Mouse (Mus musculus) neural tube, embryonic 11.5 days (tissue): ENCODE data around the gene Slc35e2. TPM values are rescaled to one million over a fixed set of nuclear protein-coding genes. Genes with fewer than 3 reads are reported as not detected.
A peak's percentile ranks its signal among the peaks of the same experiment; 100 is the strongest.
"Not testable (repeated sequence)": the region's sequence is repeated elsewhere in the genome, so short reads cannot be mapped to it uniquely, and the experiment has no call there.

Experiments used
- ATAC-seq: fragments of 200-750 bp; cut with Nextera tagmentation; 2 replicates; pipeline ENCODE4 v1.8.0; 2017; ENCODE audit warnings: moderate number of reproducible peaks, mild to moderate bottlenecking, moderate TSS enrichment, moderate library complexity; ENCODE audit not compliant: insufficient read depth, low FRiP score, low TSS enrichment
- DNase-seq: peaks from one replicate; pipeline ENCODE4 v3.0.0-alpha.2; 2015; ENCODE audit warnings: low spot score
- H3K27ac ChIP-seq: fragments of 300-500 bp; sonication (generic); 2 replicates; pipeline ENCODE4 v1.5.1; 2014; ENCODE audit warnings: low read depth, mild to moderate bottlenecking, low read length
- H3K27me3 ChIP-seq: fragments of 300-500 bp; sonication (generic); 2 replicates; pipeline ENCODE4 v1.6.1; 2014; ENCODE audit warnings: mild to moderate bottlenecking, low read length, mixed read lengths; ENCODE audit not compliant: control insufficient read depth, insufficient read depth
- H3K36me3 ChIP-seq: fragments of 300-500 bp; sonication (generic); 2 replicates; pipeline ENCODE4 v1.6.1; 2014; ENCODE audit warnings: mild to moderate bottlenecking, low read length, moderate library complexity, mixed read lengths; ENCODE audit not compliant: control insufficient read depth, insufficient read depth
- H3K4me1 ChIP-seq: fragments of 300-500 bp; sonication (generic); 2 replicates; pipeline ENCODE4 v1.6.1; 2014; ENCODE audit warnings: low read length, mixed read lengths; ENCODE audit not compliant: control insufficient read depth, insufficient read depth
- H3K4me2 ChIP-seq: fragments of 300-500 bp; sonication (generic); 2 replicates; pipeline ENCODE4 v1.6.1; 2014; ENCODE audit warnings: low read depth, mild to moderate bottlenecking, moderate library complexity
- H3K4me3 ChIP-seq: fragments of 300-500 bp; sonication (generic); 2 replicates; pipeline ENCODE4 v1.5.1; 2014; ENCODE audit warnings: low read depth, low read length
- H3K9ac ChIP-seq: fragments of 300-500 bp; sonication (generic); 2 replicates; pipeline ENCODE4 v1.6.1; 2014; ENCODE audit warnings: mild to moderate bottlenecking, low read length
- H3K9me3 ChIP-seq: fragments of 300-500 bp; sonication (generic); 2 replicates; pipeline ENCODE4 v1.6.1; 2016; ENCODE audit warnings: low read length; ENCODE audit not compliant: control insufficient read depth
- WGBS: fragments of 180-500 bp; shearing (Covaris S2); extraction: QIAGEN DNeasy Blood & Tissue Kit; methylation state at CpG from one replicate; pipeline ENCODE4 v1.1.7; 2014; 5-methylcytosine and 5-hydroxymethylcytosine counted together
- polyA plus RNA-seq: library from polyadenylated mRNA; unstranded; fragments of >200 nt; fragmentation: Nextera tagmentation; extraction: Ambion mirVana; gene quantifications from 2 replicates; pipeline ENCODE4 v1.2.1, GENCODE M21; 2014

The Slc35e2 gene
- polyA plus RNA-seq, 1 experiment from 2014 or later = 18.7 TPM

GRCm38 (mm10) chr4:155669598-155670075, 68.4 kb downstream of the Slc35e2 start:
- WGBS = 0% methylated on average over 8 of the region's 8 CpGs

GRCm38 (mm10) chr4:155670236-155670635, 69.0 kb downstream of the Slc35e2 start:
- not testable (repeated sequence) for H3K9ac ChIP-seq, H3K9me3 ChIP-seq, H3K27ac ChIP-seq, DNase-seq, H3K27me3 ChIP-seq, ATAC-seq, H3K4me3 ChIP-seq, H3K4me2 ChIP-seq, H3K4me1 ChIP-seq, H3K36me3 ChIP-seq
- 58% methylated on average over 4 of the region's 4 CpGs for WGBS

More at GRCm38 (mm10) chr4:155669598-155670075, 68.4 kb downstream of the Slc35e2 start:
- no peak overlapping the region for H3K27ac ChIP-seq
- peaks cover 6% of the 10 kb centered on the region for H3K4me1 ChIP-seq
- no peaks in the 10 kb centered on the region for H3K9me3 ChIP-seq
- peak overlapping the region; percentile 90 for H3K4me2 ChIP-seq
- no peak for DNase-seq
- H3K4me3 ChIP-seq = peak overlapping the region; percentile 54
- no peak overlapping the region for H3K9ac ChIP-seq
- H3K27me3 ChIP-seq = no peaks in the 10 kb centered on the region
- ATAC-seq = peak; percentile 40
- no peaks in the 10 kb centered on the region for H3K36me3 ChIP-seq

GRCm38 (mm10) chr4:155672082-155672481, 70.9 kb downstream of the Slc35e2 start:
- Histone ChIP-seq H3K9me3 (no peaks in the 10 kb centered on the region), H3K27ac (no peak overlapping the region), H3K27me3 (no peaks in the 10 kb centered on the region), H3K4me1 (peaks cover 6% of the 10 kb centered on the region), H3K4me3 (no peak overlapping the region), H3K4me2 (no peak overlapping the region), H3K36me3 (no peaks in the 10 kb centered on the region), H3K9ac (no peak overlapping the region)
- ATAC-seq (no peak), DNase-seq (no peak)
- 72% methylated on average over 2 of the region's 2 CpGs for WGBS

Other genes starting within 250 kb of the Slc35e2 start
- 17.8 and 22.7 TPM in 2 replicates for gene Prkcz, start 240.1 kb upstream of the Slc35e2 start, polyA plus RNA-seq
- gene Gabrd, start 203.3 kb upstream of the Slc35e2 start, polyA plus RNA-seq = not detected in 2 replicates
- 5.4 and 5.6 TPM in 2 replicates for gene Cfap74, start 192.2 kb upstream of the Slc35e2 start, polyA plus RNA-seq
- not detected in 2 replicates for gene Tmem52, start 132.3 kb upstream of the Slc35e2 start, polyA plus RNA-seq
- 778 and 796 TPM in 2 replicates for gene Gnb1, start 110.1 kb upstream of the Slc35e2 start, polyA plus RNA-seq
- gene Nadk, start 39.0 kb upstream of the Slc35e2 start, polyA plus RNA-seq = 107 and 110 TPM in 2 replicates
- 70.5 and 74.7 TPM in 2 replicates for gene Cdk11b, start 23.4 kb downstream of the Slc35e2 start, polyA plus RNA-seq
- not detected in 2 replicates for gene Gm10563, start 44.0 kb downstream of the Slc35e2 start, polyA plus RNA-seq
- gene Mmp23, start 52.0 kb downstream of the Slc35e2 start, polyA plus RNA-seq = 3.2 and 4.0 TPM in 2 replicates
- gene Mib2, start 67.8 kb downstream of the Slc35e2 start, polyA plus RNA-seq = 13.3 and 14.5 TPM in 2 replicates
- gene Fndc10, start 92.9 kb downstream of the Slc35e2 start, polyA plus RNA-seq = 2.2 and 2.7 TPM in 2 replicates
- 154 and 158 TPM in 2 replicates for gene Ssu72, start 103.4 kb downstream of the Slc35e2 start, polyA plus RNA-seq
- 0.64 and 1.3 TPM in 2 replicates for gene Tmem240, start 133.4 kb downstream of the Slc35e2 start, polyA plus RNA-seq
- gene Atad3a, start 159.7 kb downstream of the Slc35e2 start, polyA plus RNA-seq = 92.4 and 101 TPM in 2 replicates
- gene Vwa1, start 173.3 kb downstream of the Slc35e2 start, polyA plus RNA-seq = 11.7 and 13.1 TPM in 2 replicates
- 0.33 and 0.49 TPM in 2 replicates for gene Tmem88b, start 184.5 kb downstream of the Slc35e2 start, polyA plus RNA-seq
- not detected in 2 replicates for gene Ankrd65, start 189.0 kb downstream of the Slc35e2 start, polyA plus RNA-seq
- gene Mrpl20, start 201.5 kb downstream of the Slc35e2 start, polyA plus RNA-seq = 225 and 246 TPM in 2 replicates
- gene Ccnl2, start 211.1 kb downstream of the Slc35e2 start, polyA plus RNA-seq = 172 and 188 TPM in 2 replicates
- 129 TPM in 2 replicates for gene Aurkaip1, start 229.9 kb downstream of the Slc35e2 start, polyA plus RNA-seq
- gene Mxra8, start 238.3 kb downstream of the Slc35e2 start, polyA plus RNA-seq = 33.6 and 38.5 TPM in 2 replicates
- 14.2 and 15.1 TPM in 2 replicates for gene Dvl1, start 246.0 kb downstream of the Slc35e2 start, polyA plus RNA-seq